ENCODE assay signal across 18 mouse cellular contexts in the genomic region with DNA sequence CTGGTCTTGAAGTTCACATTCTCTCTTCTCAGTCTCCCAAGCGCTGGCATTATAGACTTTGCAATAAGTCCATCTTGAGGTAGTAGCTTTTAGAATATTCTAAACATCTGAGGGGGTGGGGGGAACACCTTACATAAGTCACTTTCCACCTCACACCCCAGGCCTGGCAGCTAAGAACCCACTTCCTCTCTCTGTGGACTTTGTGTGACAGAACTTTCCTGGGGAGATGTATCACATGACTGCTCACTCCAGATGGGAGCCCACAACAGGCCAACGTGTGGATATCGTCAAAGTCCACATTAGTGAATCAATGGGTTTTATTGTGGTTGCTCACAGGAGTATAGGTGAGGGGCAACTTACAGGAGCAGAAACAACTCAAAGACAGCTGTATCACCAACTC. TPM values are rescaled to one million over a fixed set of nuclear protein-coding genes. Genes with fewer than 3 reads are reported as not detected.
DNase-seq lines count a peak whose midpoint lies in the region; ATAC-seq and TF ChIP-seq lines count a peak whose summit lies in the region.
"Had no signal": no experiment of that assay in that cellular context is flagged by ENCODE, and none has a peak within 500 bp of the region (broad histone marks: within the 10 kb centered on the region; RNA-seq: fewer than 3 reads in every experiment).

No protein-coding gene starts in this region.

- no peaks in the 10 kb centered on the region for H3K27me3 ChIP-seq in CH12.LX (replicated peaks)
- no peaks in the 10 kb centered on the region for H3K27me3 ChIP-seq in kidney, adult 2 months (replicated peaks; ENCODE audit: control insufficient read depth, insufficient read depth, low read length)
- H3K27me3 ChIP-seq: embryonic facial prominence, embryonic 15.5 days; hindbrain, embryonic 12.5 days; kidney, embryonic 15.5 days had no signal

- H3K9ac ChIP-seq in CH12.LX (ENCODE audit: insufficient read depth, low read depth) = no peak overlapping the region
- H3K9ac ChIP-seq: embryonic facial prominence, embryonic 15.5 days; hindbrain, embryonic 12.5 days; kidney, embryonic 15.5 days; midbrain, embryonic 13.5 days had no signal

- H3K9me3 ChIP-seq in CH12.LX (replicated peaks; ENCODE audit: low read length) = no peaks in the 10 kb centered on the region
- H3K9me3 ChIP-seq: embryonic facial prominence, embryonic 15.5 days; heart, embryonic 10.5 days; hindbrain, embryonic 12.5 days; kidney, embryonic 15.5 days; midbrain, embryonic 13.5 days had no signal

- ATAC-seq in hematopoietic stem cell, adult 5-6 weeks (replicated peaks in 1 of 2; ENCODE audit: insufficient read depth in 1 of 2, low FRiP score in 2 of 2, low TSS enrichment in 1 of 2, low read depth in 1 of 2, poor library complexity in 2 of 2, severe bottlenecking in 2 of 2) = peak; percentile 37; a peak in 1 of 4 replicates
- ATAC-seq: midbrain, embryonic 13.5 days had no signal

- peak; percentile 79 for TF ChIP-seq EP300 in CH12.LX (IDR thresholded peaks at IDR 0.05; ENCODE audit: low read length)

- peak; percentile 67 for DNase-seq in thymus, postnatal 0 days (ENCODE audit: low spot score)
- DNase-seq in thymus, adult 18-20 months = no peak
- peak; percentile 69 for DNase-seq in CH12.LX (ENCODE audit: extremely low read depth)
- DNase-seq in natural killer cell, adult 2 months (ENCODE audit: low spot score in 2 of 2) = peak; percentile 28 to 49
- DNase-seq in cerebellum, postnatal 4 days (ENCODE audit: low spot score in 2 of 2) = no peak
- DNase-seq in kidney, adult 2 months = no peak
- DNase-seq: cerebellum, postnatal 14 days; lung, adult 18-20 months; lung, postnatal 4 days; spleen, adult 18-20 months had no signal

- H3K79me2 ChIP-seq in CH12.LX (replicated peaks; ENCODE audit: control insufficient read depth, extremely low read depth, insufficient read depth, poor library complexity, severe bottlenecking) = no peaks in the 10 kb centered on the region

- no peak for TF ChIP-seq CTCF in CH12.LX (conservative IDR thresholded peaks at IDR 0.05 in 1 of 2, IDR thresholded peaks at IDR 0.05 in 1 of 2; ENCODE audit: low read depth in 2 of 2, low read length in 2 of 2)
- TF ChIP-seq CTCF in kidney, adult 2 months (conservative IDR thresholded peaks at IDR 0.05; ENCODE audit: insufficient read depth, insufficient read length, low read depth, low read length) = no peak

- no peak for TF ChIP-seq RAD21 in CH12.LX (IDR thresholded peaks at IDR 0.05; ENCODE audit: low read depth, low read length)

- H3K36me3 ChIP-seq in CH12.LX (replicated peaks in 1 of 2; ENCODE audit: control insufficient read depth in 1 of 2, insufficient read depth in 1 of 2, low read length in 1 of 2) = peaks cover 24 to 39% of the 10 kb centered on the region in 2 experiments
- H3K36me3 ChIP-seq in kidney, adult 2 months (ENCODE audit: control insufficient read depth, insufficient read depth, low read length) = no peaks in the 10 kb centered on the region

- H3K4me3 ChIP-seq in CH12.LX (replicated peaks in 1 of 3; ENCODE audit: low read depth in 2 of 3, low read length in 2 of 3, poor library complexity in 1 of 3) = no peak overlapping the region
- no peak overlapping the region for H3K4me3 ChIP-seq in kidney, adult 2 months (ENCODE audit: insufficient read depth, low read depth, low read length)
- H3K4me3 ChIP-seq: embryonic facial prominence, embryonic 15.5 days; heart, embryonic 10.5 days; hindbrain, embryonic 12.5 days; kidney, embryonic 15.5 days; midbrain, embryonic 13.5 days had no signal

- H3K4me2 ChIP-seq in CH12.LX (ENCODE audit: insufficient read depth, low read depth, poor library complexity, severe bottlenecking) = no peak overlapping the region
- H3K4me2 ChIP-seq: embryonic facial prominence, embryonic 15.5 days; hindbrain, embryonic 12.5 days; kidney, embryonic 15.5 days; liver, embryonic 11.5 days; midbrain, embryonic 13.5 days had no signal

- in situ Hi-C loops in CH12.LX (cut with MboI; ENCODE audit: low pct_ligation_motif_present, low pct_unique_long_range_greater_than_20kb, low sequenced_read_pairs) = loop anchor here (10.0 kb wide), 1 partner anchor 61 kb away; the partner anchor contains the start of gene C5ar1

- H3K27ac ChIP-seq in CH12.LX (ENCODE audit: insufficient read depth, low read depth) = no peak overlapping the region; the same call in 1 of the 2 replicates
- H3K27ac ChIP-seq in kidney, adult 2 months (ENCODE audit: insufficient read depth, low read depth, low read length) = no peak overlapping the region
- H3K27ac ChIP-seq: embryonic facial prominence, embryonic 15.5 days; heart, embryonic 10.5 days; hindbrain, embryonic 12.5 days; kidney, embryonic 15.5 days; midbrain, embryonic 13.5 days had no signal

- peaks cover 13 to 45% of the 10 kb centered on the region in 2 experiments for H3K4me1 ChIP-seq in CH12.LX (ENCODE audit: control insufficient read depth in 1 of 2, insufficient read depth in 2 of 2)
- no peaks in the 10 kb centered on the region for H3K4me1 ChIP-seq in kidney, adult 2 months (ENCODE audit: control insufficient read depth, insufficient read depth, low read length)
- H3K4me1 ChIP-seq: embryonic facial prominence, embryonic 15.5 days; heart, embryonic 10.5 days had no signal

- TF ChIP-seq POLR2A in CH12.LX (IDR thresholded peaks at IDR 0.05; ENCODE audit: low read depth, low read length) = no peak
- TF ChIP-seq POLR2A in kidney, adult 2 months (IDR thresholded peaks at IDR 0.05; ENCODE audit: low read depth, low read length) = no peak

- dilution Hi-C loops in CH12.LX (cut with MboI; ENCODE audit: extremely low pct_ligation_motif_present, extremely low pct_unique_long_range_greater_than_20kb, low sequenced_read_pairs) = no loop called here

- WGBS in kidney, adult 2 months = 32% methylated on average over 3 of the region's 3 CpGs

TF ChIP-seq in CH12.LX, 34 proteins besides CTCF, POLR2A, EP300 and RAD21 (continues in another document):
- TF ChIP-seq MYC (IDR thresholded peaks at IDR 0.05; ENCODE audit: low read depth, low read length) = 0 out of 2 replicates have a peak, but pooled peaks have one; percentile 56
- no peak for TF ChIP-seq MAX (IDR thresholded peaks at IDR 0.05; ENCODE audit: low read length)
- TF ChIP-seq GABPA (IDR thresholded peaks at IDR 0.05; ENCODE audit: insufficient replicate concordance, low read depth, low read length) = no peak
- no peak for TF ChIP-seq ZC3H11A (IDR thresholded peaks at IDR 0.05; ENCODE audit: low read depth, low read length)
- no peak for TF ChIP-seq NELFE (IDR thresholded peaks at IDR 0.05; ENCODE audit: low read depth, low read length)
- no peak for TF ChIP-seq NRF1 (IDR thresholded peaks at IDR 0.05; ENCODE audit: low read depth, low read length)
- TF ChIP-seq MEF2A (IDR thresholded peaks at IDR 0.05; ENCODE audit: borderline replicate concordance, low read depth, low read length) = no peak
- TF ChIP-seq BHLHE40 (IDR thresholded peaks at IDR 0.05; ENCODE audit: low read depth, low read length) = peak; percentile 68
- TF ChIP-seq JUND (conservative IDR thresholded peaks at IDR 0.05; ENCODE audit: low read depth, low read length) = no peak
- TF ChIP-seq USF1 (IDR thresholded peaks at IDR 0.05; ENCODE audit: low read depth, low read length) = 0 out of 2 replicates have a peak, but pooled peaks have one; percentile 21
- no peak for TF ChIP-seq UBTF (IDR thresholded peaks at IDR 0.05; ENCODE audit: low read depth, low read length)
- peak; percentile 47; the same call in 1 of the 2 replicates for TF ChIP-seq SIN3A (IDR thresholded peaks at IDR 0.05; ENCODE audit: low read length)
- no peak for TF ChIP-seq TBP (conservative IDR thresholded peaks at IDR 0.05; ENCODE audit: low read depth, low read length)
- no peak for TF ChIP-seq PAX5 (IDR thresholded peaks at IDR 0.05; ENCODE audit: low read length)
- TF ChIP-seq ZMIZ1 (IDR thresholded peaks at IDR 0.05; ENCODE audit: low read depth, low read length) = no peak
- no peak for TF ChIP-seq ZNF384 (IDR thresholded peaks at IDR 0.05; ENCODE audit: low read depth, low read length)
- 0 out of 2 replicates have a peak, but pooled peaks have one; percentile 8 for TF ChIP-seq USF2 (conservative IDR thresholded peaks at IDR 0.05; ENCODE audit: low read depth, low read length)
- TF ChIP-seq IRF4 (IDR thresholded peaks at IDR 0.05; ENCODE audit: low read depth, low read length) = no peak
- TF ChIP-seq CHD2 (IDR thresholded peaks at IDR 0.05; ENCODE audit: low read length) = no peak
- no peak for TF ChIP-seq ELF1 (IDR thresholded peaks at IDR 0.05; ENCODE audit: low read depth, low read length)
- no peak for TF ChIP-seq MAZ (IDR thresholded peaks at IDR 0.05; ENCODE audit: low read depth, low read length)
- no peak for TF ChIP-seq KAT2A (IDR thresholded peaks at IDR 0.05; ENCODE audit: insufficient replicate concordance, low read length)
- no peak for TF ChIP-seq MXI1 (IDR thresholded peaks at IDR 0.05; ENCODE audit: low read depth, low read length)
- TF ChIP-seq POLR2AphosphoS2 (IDR thresholded peaks at IDR 0.05; ENCODE audit: low read depth, low read length) = no peak
- TF ChIP-seq JUN (IDR thresholded peaks at IDR 0.05; ENCODE audit: insufficient read depth, low read depth, low read length) = no peak
- TF ChIP-seq ZKSCAN1 (IDR thresholded peaks at IDR 0.05; ENCODE audit: borderline replicate concordance, low read depth, low read length) = no peak

RNA-seq across cellular contexts. Expression of gene Meis3, which starts 18.8 kb away (rescaled TPM):
- polyA plus RNA-seq in thymus, postnatal 0 days (2015; fragmentation: Nextera tagmentation; extraction: Ambion mirVana) = 20.7 and 21.1 TPM in 2 replicates
- total RNA-seq in CH12.LX (2012; rRNA removed) (9.4 and 10.2 TPM in 2 replicates), CH12.LX (2014; rRNA removed) (7.1 and 7.9 TPM in 2 replicates)
- 10.1 and 11.8 TPM in 2 replicates for polyA plus RNA-seq in CH12.LX (2012; ENCODE audit: insufficient read length, low read depth)
- total RNA-seq in hematopoietic stem cell, adult 5-6 weeks (2017) = 1.6 and 3.4 TPM in 2 replicates
- 3.8 and 6.6 TPM in 2 replicates for polyA plus RNA-seq in kidney, adult 2 months (2012; rRNA removed)

RNA-seq across cellular contexts. Expression of gene Dhx34, which starts 28.1 kb away (rescaled TPM):
- polyA plus RNA-seq in thymus, postnatal 0 days (2015; fragmentation: Nextera tagmentation; extraction: Ambion mirVana) = 18.4 and 18.7 TPM in 2 replicates
- total RNA-seq in CH12.LX (2012; rRNA removed) (14.8 and 18.0 TPM in 2 replicates), CH12.LX (2014; rRNA removed) (6.9 and 8.8 TPM in 2 replicates)
- polyA plus RNA-seq in CH12.LX (2012; ENCODE audit: insufficient read length, low read depth) = 11.8 and 15.2 TPM in 2 replicates
- total RNA-seq in hematopoietic stem cell, adult 5-6 weeks (2017) = 8.8 and 9.7 TPM in 2 replicates
- 22.7 and 28.9 TPM in 2 replicates for polyA plus RNA-seq in kidney, adult 2 months (2012; rRNA removed)

RNA-seq across cellular contexts. Expression of gene C5ar2, which starts 50.3 kb away (rescaled TPM):
- 0.04 and 0.14 TPM in 2 replicates for polyA plus RNA-seq in thymus, postnatal 0 days (2015; fragmentation: Nextera tagmentation; extraction: Ambion mirVana)
- total RNA-seq in CH12.LX (2012; rRNA removed) = 0.04 TPM in 2 replicates
- total RNA-seq in CH12.LX (2014; rRNA removed) = 0.11 and 0.30 TPM in 2 replicates
- polyA plus RNA-seq in CH12.LX (2012; ENCODE audit: insufficient read length, low read depth) = 0.22 and 0.33 TPM in 2 replicates
- total RNA-seq in hematopoietic stem cell, adult 5-6 weeks (2017) = 1.2 and 1.3 TPM in 2 replicates
- polyA plus RNA-seq in kidney, adult 2 months (2012; rRNA removed) = 0.34 and 0.39 TPM in 2 replicates
- polyA plus RNA-seq: hindbrain, embryonic 12.5 days; limb, embryonic 11.5 days had no signal

Comparison
In these comparisons a context has a peak if more than half of its experiments do, and no peak if none do; other contexts are left out.
1. DNase-seq: peak in thymus, postnatal 0 days (single experiment), CH12.LX (single experiment) and natural killer cell, adult 2 months (2 of 2); none in thymus, adult 18-20 months (0 of 2), cerebellum, postnatal 4 days (0 of 2) and kidney, adult 2 months (single experiment).